Mouse (Mus musculus): Measurements from ENCODE around the gene Cpne4.

Cpne4 gene

GRCm38 (mm10) chr9:104687051-104687450 is 140.0 kb downstream of the Cpne4 start:
- DNase-seq (ENCODE audit: low read depth), result no peak

DNA sequence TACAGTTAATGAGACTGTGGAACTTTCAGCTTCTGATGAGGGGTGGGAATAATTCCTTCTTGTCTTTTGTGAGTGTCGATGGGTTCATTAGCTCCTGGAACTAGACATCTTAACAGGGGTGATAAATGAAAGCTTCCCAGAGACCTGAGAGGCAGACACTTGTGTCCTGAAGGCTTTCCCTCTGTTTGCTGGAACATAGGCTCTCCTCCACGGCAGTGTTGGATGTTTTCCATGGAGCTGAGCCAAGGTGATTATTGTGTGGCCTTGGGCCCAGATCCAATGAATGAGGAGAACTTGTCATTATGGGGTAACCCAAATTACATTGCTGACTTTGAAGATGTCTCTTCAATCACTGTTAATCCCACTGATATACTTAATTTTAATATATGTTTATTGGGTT is 146.1 kb downstream of the Cpne4 start:
- no peak for DNase-seq (ENCODE audit: low read depth)

- no peak for DNase-seq (ENCODE audit: low read depth)
Observed at GRCm38 (mm10) chr9:104710831-104711230, 163.7 kb downstream of the Cpne4 start.

GRCm38 (mm10) chr9:104725311-104725710 is 178.2 kb downstream of the Cpne4 start:
- DNase-seq (ENCODE audit: low read depth), result no peak

DNA sequence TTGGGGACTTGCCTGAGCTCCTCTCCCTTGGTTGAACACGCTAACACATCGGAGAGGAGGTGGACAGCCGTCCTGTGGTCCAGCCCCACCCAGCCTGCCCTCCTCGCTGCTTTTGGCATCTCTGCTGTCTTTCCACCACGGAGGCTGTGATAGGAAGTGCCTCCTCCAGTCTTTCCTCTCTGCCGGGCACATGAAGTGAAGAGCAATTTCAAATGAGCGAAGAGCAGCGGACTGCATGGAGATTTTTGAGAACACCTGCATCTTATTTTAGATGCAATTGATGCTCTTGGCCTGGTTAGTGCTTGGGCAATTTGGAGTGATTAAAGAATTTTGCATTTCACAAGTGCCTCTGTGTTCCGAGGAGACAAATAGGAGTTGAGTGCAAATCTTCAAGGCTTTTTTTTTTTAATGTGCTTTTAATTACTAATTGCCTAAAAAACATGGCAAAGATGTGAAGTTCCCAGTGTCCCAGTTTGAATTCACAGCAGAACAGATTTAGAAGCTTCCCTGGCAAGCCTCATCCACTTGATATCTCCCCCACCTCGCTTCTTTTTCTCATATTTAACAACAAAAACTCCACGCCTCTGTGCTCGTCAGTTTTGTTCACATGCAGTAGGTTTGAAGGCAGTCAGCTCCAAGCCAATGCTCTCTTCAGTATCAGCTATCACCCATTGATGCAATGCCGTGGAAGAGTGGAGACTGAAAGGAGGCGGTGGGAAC is 195.7 kb downstream of the Cpne4 start:
- DNase-seq (ENCODE audit: low read depth), result no peak

- DNase-seq (ENCODE audit: low read depth), result no peak
Observed at GRCm38 (mm10) chr9:104755519-104755918, 208.4 kb downstream of the Cpne4 start.

DNA sequence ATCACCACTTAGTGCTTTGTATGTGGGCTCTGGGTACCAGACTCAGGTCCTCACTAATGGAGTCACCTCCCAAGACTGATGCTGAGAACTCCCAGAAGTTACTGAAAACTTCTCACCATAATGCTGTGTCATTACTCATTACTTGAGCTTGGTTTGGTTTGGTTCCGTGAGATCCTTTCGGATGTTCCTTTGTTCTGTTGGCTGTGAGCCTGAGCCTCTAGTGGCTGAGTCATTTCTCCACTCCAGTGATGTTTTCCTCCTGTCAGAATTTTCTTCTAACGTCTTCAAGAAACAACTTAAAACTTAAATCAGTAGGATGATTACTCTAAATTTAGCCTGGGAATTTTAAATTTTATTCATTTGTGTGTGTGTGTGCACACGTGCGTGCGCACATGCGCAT is 212.9 kb downstream of the Cpne4 start:
- no peak for DNase-seq (ENCODE audit: low read depth)

- no peak for DNase-seq (ENCODE audit: low read depth)
Observed at GRCm38 (mm10) chr9:104776198-104776815, 229.2 kb downstream of the Cpne4 start.

GRCm38 (mm10) chr9:104777135-104777534 is 230.0 kb downstream of the Cpne4 start:
- no peak for DNase-seq (ENCODE audit: low read depth)

GRCm38 (mm10) chr9:104777780-104778179 is 230.7 kb downstream of the Cpne4 start:
- no peak for DNase-seq (ENCODE audit: low read depth)

DNA sequence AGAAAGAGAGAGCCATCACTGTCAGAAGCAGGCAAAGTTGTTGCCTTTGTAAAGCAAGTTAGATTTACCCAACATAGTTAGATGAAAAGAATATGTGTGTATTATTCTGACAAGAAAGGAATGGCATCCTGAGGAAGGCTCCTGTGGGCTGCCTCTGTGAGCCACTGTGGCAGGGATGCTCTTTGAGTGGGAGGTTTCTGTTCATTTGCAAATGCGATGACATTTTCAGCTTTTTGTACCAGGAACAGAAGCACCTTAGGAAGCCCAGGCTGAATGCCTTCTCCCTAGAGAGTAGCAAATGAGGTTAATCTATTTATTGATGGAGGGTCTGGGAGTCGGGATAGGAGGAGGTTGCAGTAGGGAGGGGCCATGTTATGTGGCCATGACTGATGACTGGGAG is 249.5 kb downstream of the Cpne4 start:
- DNase-seq (ENCODE audit: low read depth), result no peak

GRCm38 (mm10) chr9:104804776-104805175 is 257.7 kb downstream of the Cpne4 start:
- DNase-seq (ENCODE audit: low read depth), result no peak

- DNase-seq (ENCODE audit: low read depth), result no peak
Observed at GRCm38 (mm10) chr9:104814681-104815080, 267.6 kb downstream of the Cpne4 start.

- DNase-seq (ENCODE audit: low read depth), result no peak
Observed at GRCm38 (mm10) chr9:104828646-104829045, 281.6 kb downstream of the Cpne4 start.

- DNase-seq (ENCODE audit: low read depth), result no peak
Observed at GRCm38 (mm10) chr9:104832934-104833539, 286.0 kb downstream of the Cpne4 start.

DNA sequence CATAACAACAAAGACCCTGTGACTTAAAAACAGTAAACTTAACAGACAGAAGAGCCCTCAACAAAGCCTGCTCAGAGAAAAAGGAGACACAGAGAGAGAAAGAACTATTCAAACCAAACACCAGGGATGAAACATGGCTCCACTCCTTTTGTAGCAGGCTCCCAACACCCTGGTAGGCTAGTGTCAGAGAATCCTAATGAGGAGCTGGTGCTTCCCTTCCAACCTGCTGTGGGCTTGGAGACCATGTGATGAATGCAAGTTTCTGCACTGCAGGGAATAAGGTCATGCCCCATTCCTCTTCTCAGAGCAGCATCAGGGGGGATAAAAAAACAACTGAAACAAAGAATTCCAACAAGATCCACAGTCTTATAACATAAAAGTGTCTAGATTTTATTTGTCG is 290.8 kb downstream of the Cpne4 start:
- no peak for DNase-seq (ENCODE audit: low read depth)

DNA sequence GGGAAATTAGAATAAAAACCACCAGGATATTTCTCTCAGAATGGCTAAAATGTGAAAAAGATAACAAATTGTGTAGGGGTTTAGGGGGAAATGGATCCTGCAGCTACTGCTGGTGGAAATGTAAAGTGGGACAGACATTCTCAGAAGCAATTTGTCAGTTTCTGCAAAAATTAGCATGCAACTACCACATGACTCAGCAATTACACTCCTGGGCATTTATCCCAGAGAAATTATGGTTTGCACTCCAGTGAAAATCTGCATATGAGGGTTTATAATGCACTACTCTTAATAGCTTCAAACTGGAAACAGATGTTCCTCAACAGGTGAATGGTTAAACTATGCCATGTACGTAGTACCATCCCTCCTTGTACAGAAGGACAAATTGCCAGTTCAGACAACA is 294.2 kb downstream of the Cpne4 start:
- no peak for DNase-seq (ENCODE audit: low read depth)

DNA sequence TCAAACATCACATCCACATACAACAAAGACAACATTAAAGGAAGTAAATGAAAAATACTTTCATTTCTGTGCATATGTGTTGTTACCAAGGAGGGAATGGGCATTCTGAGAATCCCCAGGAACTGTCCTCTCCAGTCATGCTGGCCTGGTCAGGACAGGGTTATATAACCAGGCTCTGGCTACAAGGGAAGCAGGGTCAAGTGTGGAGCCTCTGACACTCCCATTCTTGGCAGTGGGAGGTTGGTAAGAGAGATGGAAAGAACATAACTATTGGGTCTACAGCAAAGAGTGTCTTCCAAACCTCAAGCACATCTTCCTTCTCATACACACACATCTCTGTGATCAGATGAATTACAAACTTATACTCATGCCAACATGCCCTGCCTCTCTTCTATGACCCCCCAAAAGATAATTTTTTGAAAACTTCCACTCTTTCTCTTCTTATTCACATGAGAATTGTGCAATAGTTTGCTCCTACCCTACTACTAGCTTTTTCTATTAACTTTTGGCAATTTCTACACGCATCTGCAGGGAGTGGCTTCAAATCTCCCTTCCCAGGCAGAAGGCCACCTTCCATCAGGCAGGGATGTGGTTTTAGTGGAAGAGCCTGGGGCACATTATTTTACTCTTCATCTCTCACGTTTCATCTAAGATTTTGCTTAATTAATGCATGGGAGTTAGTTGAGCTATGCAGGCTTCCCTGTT is 298.3 kb downstream of the Cpne4 start:
- no peak for DNase-seq (ENCODE audit: low read depth)

- DNase-seq (ENCODE audit: low read depth), result no peak
Observed at GRCm38 (mm10) chr9:104853701-104854100, 306.6 kb downstream of the Cpne4 start.

DNA sequence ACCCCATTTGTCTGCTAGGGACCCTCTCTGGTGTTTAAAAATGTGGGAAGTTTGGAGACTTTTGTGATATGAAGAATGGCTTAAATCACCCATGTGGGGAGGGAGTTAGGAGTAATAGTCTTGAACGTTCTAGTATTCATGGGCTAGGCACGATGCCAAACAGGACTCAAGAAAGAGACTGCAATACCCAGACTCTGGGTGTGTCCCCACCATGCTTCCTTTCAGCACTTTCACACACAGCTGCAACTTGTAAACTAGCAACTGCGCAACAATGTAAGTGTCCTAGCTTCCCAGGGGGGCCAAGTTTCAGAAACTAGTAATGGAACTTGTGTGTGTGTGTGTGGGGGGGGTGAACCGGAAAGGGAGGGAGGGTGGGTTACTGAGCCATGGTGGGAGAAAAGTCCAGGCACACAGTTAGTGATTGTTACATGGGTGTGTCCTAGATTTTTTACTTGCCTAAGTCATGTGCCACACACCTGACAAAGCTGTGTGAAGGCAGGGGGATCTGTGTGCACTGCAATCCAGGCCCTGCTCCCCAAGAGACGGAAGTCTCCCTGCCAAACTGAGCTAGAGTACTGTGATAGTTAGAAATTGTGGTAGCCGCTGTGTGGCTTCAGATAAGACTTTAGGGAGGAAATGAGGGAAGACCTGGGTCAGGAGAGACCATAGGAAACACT is 307.3 kb downstream of the Cpne4 start:
- no peak for DNase-seq (ENCODE audit: low read depth)

DNA sequence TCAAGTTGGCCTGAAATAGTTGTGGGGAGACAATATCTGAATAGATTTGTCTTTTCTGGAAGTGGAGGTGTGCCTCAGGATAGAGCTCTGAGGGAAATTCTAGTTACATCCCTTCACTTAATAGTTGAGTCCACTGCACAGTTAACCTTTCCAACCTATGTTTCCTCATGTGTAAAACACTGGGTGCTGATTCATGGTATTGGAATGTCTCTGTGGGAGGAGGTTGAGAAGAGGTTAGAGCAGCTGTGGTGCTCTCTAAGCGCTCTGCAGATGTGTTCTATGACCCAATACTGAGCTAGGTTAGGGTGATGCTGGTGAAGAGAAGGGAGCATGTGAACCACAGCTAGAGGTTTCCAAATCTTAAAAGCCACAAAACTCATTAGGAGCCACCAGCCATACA is 318.7 kb downstream of the Cpne4 start:
- DNase-seq (ENCODE audit: low read depth), result no peak

GRCm38 (mm10) chr9:104872586-104872985 is 325.5 kb downstream of the Cpne4 start:
- DNase-seq (ENCODE audit: low read depth), result no peak
